Mouse (Mus musculus): Measurements from ENCODE around the gene Tep1.
A peak's percentile ranks its signal among the peaks of the same experiment; 100 is the strongest.

DNA sequence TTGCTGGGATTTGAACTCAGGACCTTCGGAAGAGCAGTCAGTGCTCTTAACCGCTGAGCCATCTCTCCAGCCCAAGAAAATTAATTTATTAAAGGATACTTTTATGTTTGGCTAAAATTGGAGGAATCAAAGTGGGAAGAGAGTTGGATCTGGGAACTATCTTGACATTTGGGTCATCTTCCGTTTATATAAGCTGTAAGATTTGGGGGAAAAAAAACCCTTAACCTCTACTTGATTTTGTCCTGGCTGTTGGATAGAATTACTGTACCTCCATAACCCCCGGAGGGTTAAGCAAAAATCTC lies 34.4 kb upstream of the Tep1 start:
- 0 out of 2 replicates have a peak, but pooled peaks have one; percentile 12 for TF ChIP-seq CTCF (conservative IDR thresholded peaks at IDR 0.05; ENCODE audit: low read length)
- TF ChIP-seq POU5F1 (IDR thresholded peaks at IDR 0.05; ENCODE audit: borderline replicate concordance, low read length): no peak
- no peak for TF ChIP-seq NANOG (IDR thresholded peaks at IDR 0.05; ENCODE audit: borderline replicate concordance, low read length)

Data from E14TG2a.4 (cell line).